Mouse (Mus musculus): ENCODE results near the gene Brsk1. TPM values are rescaled to one million over a fixed set of nuclear protein-coding genes. Genes with fewer than 3 reads are reported as not detected.

The Brsk1 gene
- polyA plus RNA-seq, 1 experiment from 2014 or later: 1.7 TPM

DNA sequence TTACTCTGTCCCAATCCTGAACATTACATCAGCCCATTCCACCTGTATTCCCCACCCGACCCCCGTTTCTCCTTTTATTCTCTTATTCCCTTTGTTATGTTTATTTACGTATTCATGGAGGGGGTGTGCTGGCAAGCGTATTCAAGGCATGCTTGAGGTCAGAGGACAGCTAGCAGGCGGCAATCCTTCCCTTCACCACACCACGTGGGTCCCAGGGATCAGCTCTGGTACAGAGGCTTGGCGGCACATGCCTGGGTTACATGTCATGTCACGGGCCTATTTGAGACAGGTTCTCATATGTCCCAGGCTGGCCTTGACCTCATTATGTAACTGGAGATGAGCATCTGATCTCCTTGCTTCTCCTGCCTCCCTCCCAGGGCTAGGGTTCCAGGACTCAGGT, 11.9 kb downstream of the Brsk1 start:
- H3K36me3 ChIP-seq (ENCODE audit: control insufficient read depth, insufficient read depth, low read length): peaks cover 6% of the 10 kb centered on the region

DNA sequence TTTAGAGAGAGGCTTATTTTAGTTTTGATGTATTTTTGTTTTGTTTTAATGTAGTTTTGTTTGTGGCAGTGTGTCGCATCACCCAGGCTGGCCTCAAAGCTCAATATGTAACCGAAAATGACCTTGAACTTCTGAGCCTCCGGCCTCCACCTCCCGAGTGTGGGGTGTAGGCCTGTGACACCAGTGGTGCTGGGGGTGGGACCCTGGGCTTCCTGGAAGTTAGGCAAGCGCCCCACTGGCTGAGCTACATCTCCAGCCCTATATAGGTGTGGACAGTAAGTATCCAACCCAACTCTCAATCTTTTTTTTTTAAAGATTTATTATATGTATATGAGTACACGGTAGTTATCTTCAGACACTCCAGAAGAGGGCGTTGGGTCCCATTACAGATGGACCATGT, 12.8 kb downstream of the Brsk1 start:
- no peak overlapping the region for H3K27ac ChIP-seq (replicated peaks; ENCODE audit: low read depth, low read length)
- ATAC-seq (ENCODE audit: insufficient number of reproducible peaks, low FRiP score, low TSS enrichment, low read depth) (peak; percentile 61; the same call in 1 of the 2 replicates), DNase-seq (ENCODE audit: low spot score) (no peak)
- H3K27me3 ChIP-seq (ENCODE audit: control insufficient read depth, insufficient read depth, low read length): no peaks in the 10 kb centered on the region
- no peak overlapping the region for H3K4me2 ChIP-seq (ENCODE audit: low read depth, severe bottlenecking)
- peaks cover 8% of the 10 kb centered on the region for H3K36me3 ChIP-seq (ENCODE audit: control insufficient read depth, insufficient read depth, low read length)
- H3K4me3 ChIP-seq (ENCODE audit: low read depth, low read length): no peak overlapping the region
- H3K4me1 ChIP-seq (ENCODE audit: control insufficient read depth, insufficient read depth, low read length): no peaks in the 10 kb centered on the region
- 92% methylated on average over 7 of the region's 7 CpGs for WGBS
- H3K9me3 ChIP-seq (ENCODE audit: control insufficient read depth, low read length): no peaks in the 10 kb centered on the region
- no peak overlapping the region for H3K9ac ChIP-seq (ENCODE audit: low read length)

More for the DNA sequence above, 11.9 kb downstream of the Brsk1 start:
- no peak for DNase-seq (ENCODE audit: low spot score)
- Histone ChIP-seq H3K9ac (ENCODE audit: low read length) (no peak overlapping the region), H3K4me1 (ENCODE audit: control insufficient read depth, insufficient read depth, low read length) (no peaks in the 10 kb centered on the region), H3K27ac (replicated peaks; ENCODE audit: low read depth, low read length) (no peak overlapping the region), H3K4me3 (ENCODE audit: low read depth, low read length) (no peak overlapping the region), H3K9me3 (ENCODE audit: control insufficient read depth, low read length) (no peaks in the 10 kb centered on the region), H3K4me2 (ENCODE audit: low read depth, severe bottlenecking) (no peak overlapping the region), H3K27me3 (ENCODE audit: control insufficient read depth, insufficient read depth, low read length) (no peaks in the 10 kb centered on the region)
- 71% methylated on average over 8 of the region's 8 CpGs for WGBS
- ATAC-seq (ENCODE audit: insufficient number of reproducible peaks, low FRiP score, low TSS enrichment, low read depth): no peak

DNA sequence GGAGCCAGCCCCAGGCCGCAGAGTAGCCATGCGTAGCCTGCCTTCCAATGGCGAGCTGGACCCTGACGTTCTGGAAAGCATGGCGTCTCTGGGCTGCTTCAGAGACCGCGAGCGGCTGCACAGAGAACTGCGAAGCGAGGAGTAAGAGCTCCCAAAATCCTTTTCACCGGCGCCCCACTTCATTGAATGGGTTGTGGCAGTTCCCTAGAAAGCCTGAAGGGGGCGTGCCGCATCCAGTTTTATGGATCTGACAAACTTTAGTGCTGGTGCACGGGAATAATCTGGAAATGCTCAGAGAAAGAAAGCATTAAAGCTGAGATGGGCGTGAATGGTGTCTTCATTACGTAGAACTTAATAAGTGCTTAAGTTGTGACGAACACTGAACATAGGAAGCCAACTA, 14.7 kb downstream of the Brsk1 start:
- Histone ChIP-seq H3K4me2 (ENCODE audit: low read depth, severe bottlenecking) (no peak overlapping the region), H3K4me3 (ENCODE audit: low read depth, low read length) (no peak overlapping the region), H3K27ac (replicated peaks; ENCODE audit: low read depth, low read length) (no peak overlapping the region), H3K36me3 (ENCODE audit: control insufficient read depth, insufficient read depth, low read length) (peaks cover 13% of the 10 kb centered on the region), H3K9ac (ENCODE audit: low read length) (no peak overlapping the region), H3K9me3 (ENCODE audit: control insufficient read depth, low read length) (no peaks in the 10 kb centered on the region), H3K27me3 (ENCODE audit: control insufficient read depth, insufficient read depth, low read length) (no peaks in the 10 kb centered on the region), H3K4me1 (ENCODE audit: control insufficient read depth, insufficient read depth, low read length) (no peaks in the 10 kb centered on the region)
- ATAC-seq (ENCODE audit: insufficient number of reproducible peaks, low FRiP score, low TSS enrichment, low read depth) (no peak), DNase-seq (ENCODE audit: low spot score) (peak; percentile 53)
- WGBS: 49% methylated on average over 18 of the region's 18 CpGs

DNA sequence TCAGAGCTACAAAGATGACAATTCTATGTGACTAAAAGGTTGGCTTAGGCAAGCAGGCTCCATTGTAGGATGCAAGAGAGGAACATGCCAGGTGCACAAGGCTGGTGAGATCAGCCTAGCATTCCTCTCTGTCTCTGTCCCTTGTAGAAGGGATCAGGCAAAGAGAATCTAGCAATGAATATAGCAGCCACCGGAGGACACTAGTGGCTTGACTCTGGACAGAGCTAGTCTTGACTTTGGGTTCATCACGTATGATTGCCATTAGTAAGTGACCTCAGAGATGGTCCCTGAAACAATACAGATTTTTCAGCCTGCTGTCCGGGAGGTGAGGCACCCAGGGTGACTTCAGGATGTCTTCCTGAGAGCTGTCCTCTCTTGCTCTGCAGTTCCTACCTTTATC, 22.2 kb downstream of the Brsk1 start:
- DNase-seq (ENCODE audit: low spot score) (no peak), ATAC-seq (ENCODE audit: insufficient number of reproducible peaks, low FRiP score, low TSS enrichment, low read depth) (no peak)
- H3K4me1 ChIP-seq (ENCODE audit: control insufficient read depth, insufficient read depth, low read length): no peaks in the 10 kb centered on the region
- no peaks in the 10 kb centered on the region for H3K9me3 ChIP-seq (ENCODE audit: control insufficient read depth, low read length)
- H3K27ac ChIP-seq (replicated peaks; ENCODE audit: low read depth, low read length): no peak overlapping the region
- H3K36me3 ChIP-seq (ENCODE audit: control insufficient read depth, insufficient read depth, low read length): peaks cover 18% of the 10 kb centered on the region
- H3K4me3 ChIP-seq (ENCODE audit: low read depth, low read length): no peak overlapping the region
- 83% methylated on average over 3 of the region's 3 CpGs for WGBS
- no peak overlapping the region for H3K9ac ChIP-seq (ENCODE audit: low read length)
- H3K27me3 ChIP-seq (ENCODE audit: control insufficient read depth, insufficient read depth, low read length): no peaks in the 10 kb centered on the region
- H3K4me2 ChIP-seq (ENCODE audit: low read depth, severe bottlenecking): no peak overlapping the region

DNA sequence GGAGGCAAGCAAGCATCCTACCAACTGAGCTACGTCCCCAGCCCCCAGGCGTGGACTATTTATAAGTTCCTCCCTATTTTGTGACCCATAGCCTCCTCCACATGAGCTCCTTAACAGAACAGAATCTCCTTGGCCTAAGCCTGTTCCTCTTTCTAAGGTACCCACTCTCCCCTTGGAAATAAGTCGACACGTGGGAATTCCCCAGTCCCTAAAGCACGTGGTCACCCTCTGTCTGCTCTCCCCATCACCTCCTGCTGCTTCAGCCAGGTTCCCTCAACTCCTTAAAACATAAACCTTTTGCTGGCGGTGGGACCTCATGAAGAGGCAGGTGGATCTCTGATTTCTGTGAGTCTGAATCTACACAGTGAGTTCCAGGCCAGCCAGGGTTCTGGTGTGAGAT, 26.6 kb downstream of the Brsk1 start:
- ATAC-seq (ENCODE audit: insufficient number of reproducible peaks, low FRiP score, low TSS enrichment, low read depth) (no peak), DNase-seq (ENCODE audit: low spot score) (no peak)
- H3K4me3 ChIP-seq (ENCODE audit: low read depth, low read length): no peak overlapping the region
- H3K9ac ChIP-seq (ENCODE audit: low read length): no peak overlapping the region
- H3K27me3 ChIP-seq (ENCODE audit: control insufficient read depth, insufficient read depth, low read length): no peaks in the 10 kb centered on the region
- H3K27ac ChIP-seq (replicated peaks; ENCODE audit: low read depth, low read length): no peak overlapping the region
- peaks cover 2% of the 10 kb centered on the region; the same call in 1 of the 2 replicates for H3K36me3 ChIP-seq (ENCODE audit: control insufficient read depth, insufficient read depth, low read length)
- no peaks in the 10 kb centered on the region for H3K4me1 ChIP-seq (ENCODE audit: control insufficient read depth, insufficient read depth, low read length)
- no peaks in the 10 kb centered on the region for H3K9me3 ChIP-seq (ENCODE audit: control insufficient read depth, low read length)
- H3K4me2 ChIP-seq (ENCODE audit: low read depth, severe bottlenecking): no peak overlapping the region
- 74% methylated on average over 6 of the region's 6 CpGs for WGBS

DNA sequence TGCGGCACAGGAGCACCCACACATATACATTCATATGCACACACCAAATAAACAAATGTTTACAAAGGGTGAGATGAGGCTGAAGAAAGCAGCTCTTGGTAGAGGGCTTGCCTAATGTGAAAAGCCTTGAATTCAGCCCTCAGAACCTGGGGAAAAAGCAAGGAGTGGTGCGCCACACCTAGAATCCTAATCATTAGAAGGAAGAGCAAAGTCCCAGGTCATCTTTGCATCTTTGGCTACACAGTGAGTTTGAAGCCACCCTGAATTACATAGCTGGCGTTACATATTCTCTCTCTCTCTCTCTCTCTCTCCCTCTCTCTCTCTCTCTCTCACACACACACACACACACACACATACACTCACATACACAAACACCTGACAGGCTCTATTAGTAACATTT, 28.9 kb downstream of the Brsk1 start:
- ATAC-seq (ENCODE audit: insufficient number of reproducible peaks, low FRiP score, low TSS enrichment, low read depth): no peak
- 88% methylated on average over 3 of the region's 3 CpGs for WGBS
- Histone ChIP-seq H3K27ac (replicated peaks; ENCODE audit: low read depth, low read length) (no peak overlapping the region), H3K4me1 (ENCODE audit: control insufficient read depth, insufficient read depth, low read length) (no peaks in the 10 kb centered on the region), H3K9me3 (ENCODE audit: control insufficient read depth, low read length) (no peaks in the 10 kb centered on the region), H3K4me3 (ENCODE audit: low read depth, low read length) (no peak overlapping the region), H3K36me3 (ENCODE audit: control insufficient read depth, insufficient read depth, low read length) (peaks cover 2% of the 10 kb centered on the region; the same call in 1 of the 2 replicates), H3K9ac (ENCODE audit: low read length) (no peak overlapping the region), H3K4me2 (ENCODE audit: low read depth, severe bottlenecking) (no peak overlapping the region), H3K27me3 (ENCODE audit: control insufficient read depth, insufficient read depth, low read length) (no peaks in the 10 kb centered on the region)
- no peak for DNase-seq (ENCODE audit: low spot score)

DNA sequence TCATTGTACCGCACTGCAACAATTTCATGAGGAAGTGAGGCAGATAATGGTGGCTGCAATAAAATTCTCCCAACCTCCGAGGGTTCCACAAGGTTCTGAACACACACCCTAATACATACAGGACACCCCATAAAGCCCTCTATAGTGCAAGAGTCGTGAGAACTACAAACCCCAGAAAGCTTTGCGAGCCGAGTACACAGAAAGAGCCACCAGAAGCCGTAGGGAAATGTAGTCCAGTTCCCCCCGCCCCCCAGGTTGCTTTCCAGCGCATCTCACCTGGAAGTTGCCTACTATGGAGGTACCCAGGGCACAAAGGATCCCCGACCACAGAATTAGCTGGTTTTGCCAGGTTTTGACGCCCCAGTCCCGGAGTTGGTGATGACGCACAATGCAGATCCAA, 33.1 kb downstream of the Brsk1 start:
- Histone ChIP-seq H3K4me1 (ENCODE audit: control insufficient read depth, insufficient read depth, low read length) (no peaks in the 10 kb centered on the region), H3K27me3 (ENCODE audit: control insufficient read depth, insufficient read depth, low read length) (no peaks in the 10 kb centered on the region)
- WGBS: 38% methylated on average over 12 of the region's 12 CpGs

DNA sequence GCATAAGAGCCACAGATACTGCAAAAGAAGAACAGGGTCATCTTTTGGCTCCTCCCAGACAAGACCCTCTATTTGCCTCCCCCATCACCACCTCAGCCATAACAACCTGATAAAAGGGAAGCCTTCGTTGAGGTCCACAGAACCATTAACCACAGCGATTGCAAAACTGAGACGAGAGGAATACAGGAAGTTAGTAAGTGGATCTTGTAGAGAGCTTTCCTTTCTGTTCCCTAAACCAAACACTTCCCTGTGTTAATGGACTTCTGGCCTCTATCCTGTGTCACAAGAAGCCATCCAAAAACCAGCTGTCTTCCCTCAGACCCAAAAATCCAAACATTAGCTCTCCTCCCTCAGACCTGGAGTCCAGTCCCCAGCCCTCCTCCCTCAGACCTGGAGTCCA, 34.0 kb downstream of the Brsk1 start:
- no peak overlapping the region for H3K27ac ChIP-seq (replicated peaks; ENCODE audit: low read depth, low read length)
- no peak overlapping the region for H3K4me3 ChIP-seq (ENCODE audit: low read depth, low read length)
- DNase-seq (ENCODE audit: low spot score) (no peak), ATAC-seq (ENCODE audit: insufficient number of reproducible peaks, low FRiP score, low TSS enrichment, low read depth) (no peak)
- no peak overlapping the region for H3K9ac ChIP-seq (ENCODE audit: low read length)
- 65% methylated on average over 3 of the region's 3 CpGs for WGBS
- H3K4me2 ChIP-seq (ENCODE audit: low read depth, severe bottlenecking): no peak overlapping the region
- H3K9me3 ChIP-seq (ENCODE audit: control insufficient read depth, low read length): no peaks in the 10 kb centered on the region
- H3K27me3 ChIP-seq (ENCODE audit: control insufficient read depth, insufficient read depth, low read length): no peaks in the 10 kb centered on the region
- H3K36me3 ChIP-seq (ENCODE audit: control insufficient read depth, insufficient read depth, low read length): no peaks in the 10 kb centered on the region
- H3K4me1 ChIP-seq (ENCODE audit: control insufficient read depth, insufficient read depth, low read length): no peaks in the 10 kb centered on the region

More for the DNA sequence above, 33.1 kb downstream of the Brsk1 start:
- no peak overlapping the region for H3K27ac ChIP-seq (replicated peaks; ENCODE audit: low read depth, low read length)
- DNase-seq (ENCODE audit: low spot score): no peak
- H3K9me3 ChIP-seq (ENCODE audit: control insufficient read depth, low read length): no peaks in the 10 kb centered on the region
- H3K4me3 ChIP-seq (ENCODE audit: low read depth, low read length): no peak overlapping the region; the same call in 1 of the 2 replicates
- H3K36me3 ChIP-seq (ENCODE audit: control insufficient read depth, insufficient read depth, low read length): no peaks in the 10 kb centered on the region
- ATAC-seq (ENCODE audit: insufficient number of reproducible peaks, low FRiP score, low TSS enrichment, low read depth): no peak
- H3K9ac ChIP-seq (ENCODE audit: low read length): peak overlapping the region; percentile 43
- H3K4me2 ChIP-seq (ENCODE audit: low read depth, severe bottlenecking): peak overlapping the region; percentile 41

DNA sequence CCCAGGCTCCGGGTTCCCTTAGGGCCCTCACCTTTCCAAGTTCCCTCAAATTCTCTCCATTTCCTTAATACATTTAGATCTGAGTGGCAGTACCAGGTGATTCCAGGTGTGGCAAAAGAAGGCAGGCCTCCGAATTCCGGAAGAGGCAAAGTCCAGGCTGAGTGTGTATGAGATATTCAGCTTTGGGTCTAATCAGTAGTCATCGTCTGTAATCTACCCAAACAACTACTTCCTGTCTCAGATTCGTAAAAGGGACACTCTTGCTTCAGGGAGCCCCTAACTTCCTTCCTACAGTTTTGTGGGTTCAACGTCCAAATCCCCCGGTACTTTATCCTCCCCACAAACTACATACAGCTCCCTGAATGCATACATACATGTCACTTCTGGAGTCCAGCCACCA, 34.8 kb downstream of the Brsk1 start, which contains the start of gene Tmem150b:
Tmem150b (minus strand) TSS at position 81 of the 400 bp plus-strand sequence.
- Histone ChIP-seq H3K9me3 (ENCODE audit: control insufficient read depth, low read length) (no peaks in the 10 kb centered on the region), H3K9ac (ENCODE audit: low read length) (no peak within 1 kb of the TSS), H3K27ac (replicated peaks; ENCODE audit: low read depth, low read length) (no peak within 1 kb of the TSS), H3K4me1 (ENCODE audit: control insufficient read depth, insufficient read depth, low read length) (no peaks in the 10 kb centered on the region), H3K4me2 (ENCODE audit: low read depth, severe bottlenecking) (no peak within 1 kb of the TSS), H3K4me3 (ENCODE audit: low read depth, low read length) (no peak within 1 kb of the TSS), H3K27me3 (ENCODE audit: control insufficient read depth, insufficient read depth, low read length) (no peaks in the 10 kb centered on the region), H3K36me3 (ENCODE audit: control insufficient read depth, insufficient read depth, low read length) (no peaks in the 10 kb centered on the region)
- DNase-seq (ENCODE audit: low spot score) (no peak), ATAC-seq (ENCODE audit: insufficient number of reproducible peaks, low FRiP score, low TSS enrichment, low read depth) (no peak)
- 83% methylated on average over 7 of the region's 7 CpGs for WGBS

Data from limb, embryonic 11.5 days (tissue).